Mouse (Mus musculus) layer of hippocampus, adult 2 months (tissue): ENCODE measurements around the gene Lipn. TPM values are rescaled to one million over a fixed set of nuclear protein-coding genes. Genes with fewer than 3 reads are reported as not detected.
A peak's percentile ranks its signal among the peaks of the same experiment; 100 is the strongest.

Experiments used
- DNase-seq, 2 experiments: peaks; one replicate each; pipeline ENCODE4 v3.0.0; 2022; ENCODE audit warnings: low spot score in 2 of 2
- H3K27ac ChIP-seq: fragments of 200-600 bp; 2 replicates; pipeline ENCODE4 v1.8.1; 2022
- H3K4me3 ChIP-seq: fragments of 200-600 bp; 2 replicates; pipeline ENCODE4 v1.8.1; 2022; ENCODE audit warnings: mild to moderate bottlenecking
- CTCF ChIP-seq: fragments of 200-600 bp; conservative IDR thresholded peaks from 2 replicates; pipeline ENCODE4 v1.8.1; 2022; ENCODE audit warnings: antibody characterized with exemption, mild to moderate bottlenecking, moderate library complexity
- long read RNA-seq, 2 experiments: library from polyadenylated mRNA; stranded (forward); transcript quantifications; one replicate each; pipeline ENCODE4 v2.0.0; 2021; ENCODE audit warnings: borderline mapping rate in 2 of 2
- total RNA-seq, 2 experiments: library from RNA; stranded (reverse); gene quantifications; 2 replicates each; pipeline ENCODE4 v1.2.3; 2021

Lipn gene
- not detected for total RNA-seq
- long read RNA-seq, experiment 1, result 0 reads
- long read RNA-seq, experiment 2, result 0 reads

- no peak within 1 kb of the TSS for H3K27ac ChIP-seq
- no peak for DNase-seq
- no peak for TF ChIP-seq CTCF
- H3K4me3 ChIP-seq, result no peak within 1 kb of the TSS
These were observed at the start of gene Lipn for GRCm38 (mm10) chr19:34066779-34067472. TSS of gene Lipn (plus strand) at chr19:34067358.

- Histone ChIP-seq H3K27ac (no peak overlapping the region), H3K4me3 (no peak overlapping the region)
- DNase-seq, result no peak
- TF ChIP-seq CTCF, result no peak
These were observed 45.6 kb upstream of the Lipn start for GRCm38 (mm10) chr19:34021440-34022172.

- no peak for DNase-seq
- Histone ChIP-seq H3K27ac (no peak overlapping the region), H3K4me3 (no peak overlapping the region)
- peak; percentile 82 for TF ChIP-seq CTCF
These were observed 44.4 kb upstream of the Lipn start for GRCm38 (mm10) chr19:34022759-34023158.

GRCm38 (mm10) chr19:34039731-34040130 is 27.4 kb upstream of the Lipn start:
- no peak for TF ChIP-seq CTCF
- no peak for DNase-seq
- H3K27ac ChIP-seq, result no peak overlapping the region
- H3K4me3 ChIP-seq, result no peak overlapping the region

GRCm38 (mm10) chr19:34043008-34043407 is 24.1 kb upstream of the Lipn start:
- no peak for DNase-seq
- TF ChIP-seq CTCF, result no peak
- no peak overlapping the region for H3K27ac ChIP-seq
- no peak overlapping the region for H3K4me3 ChIP-seq

- no peak for TF ChIP-seq CTCF
- Histone ChIP-seq H3K27ac (no peak overlapping the region), H3K4me3 (no peak overlapping the region)
- no peak for DNase-seq
These were observed 17.7 kb upstream of the Lipn start for GRCm38 (mm10) chr19:34049371-34050039.

GRCm38 (mm10) chr19:34051502-34051901 is 15.7 kb upstream of the Lipn start:
- no peak for TF ChIP-seq CTCF
- no peak for DNase-seq
- Histone ChIP-seq H3K27ac (no peak overlapping the region), H3K4me3 (no peak overlapping the region)

GRCm38 (mm10) chr19:34063547-34063946 is 3.6 kb upstream of the Lipn start:
- no peak for TF ChIP-seq CTCF
- Histone ChIP-seq H3K27ac (no peak overlapping the region), H3K4me3 (no peak overlapping the region)
- no peak for DNase-seq

- no peak for DNase-seq
- no peak for TF ChIP-seq CTCF
- Histone ChIP-seq H3K27ac (no peak overlapping the region), H3K4me3 (no peak overlapping the region)
These were observed 3.1 kb upstream of the Lipn start for GRCm38 (mm10) chr19:34064059-34064458.

GRCm38 (mm10) chr19:34074239-34074638 is 7.1 kb downstream of the Lipn start:
- H3K27ac ChIP-seq, result no peak overlapping the region
- no peak for DNase-seq
- no peak overlapping the region for H3K4me3 ChIP-seq
- no peak for TF ChIP-seq CTCF

GRCm38 (mm10) chr19:34078130-34078529 is 11.0 kb downstream of the Lipn start:
- Histone ChIP-seq H3K4me3 (no peak overlapping the region), H3K27ac (no peak overlapping the region)
- TF ChIP-seq CTCF, result no peak
- no peak for DNase-seq

- TF ChIP-seq CTCF, result no peak
- DNase-seq, result no peak
- H3K27ac ChIP-seq, result no peak overlapping the region
These were observed 22.0 kb downstream of the Lipn start for GRCm38 (mm10) chr19:34089011-34089680.

GRCm38 (mm10) chr19:34095381-34095780 is 28.2 kb downstream of the Lipn start:
- no peak overlapping the region for H3K4me3 ChIP-seq
- no peak for DNase-seq

More at GRCm38 (mm10) chr19:34089011-34089680, 22.0 kb downstream of the Lipn start:
- no peak overlapping the region for H3K4me3 ChIP-seq

More at GRCm38 (mm10) chr19:34095381-34095780, 28.2 kb downstream of the Lipn start:
- no peak for TF ChIP-seq CTCF
- no peak overlapping the region for H3K27ac ChIP-seq
